Mouse (Mus musculus) frontal cortex, postnatal 10 days (tissue): Measurements from ENCODE around the gene Fbxl22.

Experiments used
- DNase-seq, 2 experiments: peaks; one replicate each; pipeline ENCODE4 v3.0.0; 2022; ENCODE audit warnings: low spot score in 2 of 2, mixed read lengths in 1 of 2

Fbxl22 gene

GRCm38 (mm10) chr9:66514256-66514770 is at the start of gene Fbxl22:
TSS of gene Fbxl22 (minus strand) at chr9:66514593.
- DNase-seq: peak in 1 of 2 experiments; percentile 57

- no peak for DNase-seq
Measured at GRCm38 (mm10) chr9:66562215-66562614, 47.8 kb upstream of the Fbxl22 start.

GRCm38 (mm10) chr9:66561496-66561895 is 47.1 kb upstream of the Fbxl22 start:
- no peak for DNase-seq

- no peak for DNase-seq
Measured at GRCm38 (mm10) chr9:66560728-66561127, 46.3 kb upstream of the Fbxl22 start.

GRCm38 (mm10) chr9:66560295-66560694 is 45.9 kb upstream of the Fbxl22 start:
- DNase-seq: peak in 1 of 2 experiments; percentile 14

GRCm38 (mm10) chr9:66558971-66559370 is 44.6 kb upstream of the Fbxl22 start:
- no peak for DNase-seq

GRCm38 (mm10) chr9:66542785-66543184 is 28.4 kb upstream of the Fbxl22 start:
- no peak for DNase-seq

GRCm38 (mm10) chr9:66521595-66521994 is 7.2 kb upstream of the Fbxl22 start:
- DNase-seq: no peak

- DNase-seq: no peak
Measured at GRCm38 (mm10) chr9:66520299-66520698, 5.9 kb upstream of the Fbxl22 start.

GRCm38 (mm10) chr9:66518901-66519300 is 4.5 kb upstream of the Fbxl22 start:
- no peak for DNase-seq

- no peak for DNase-seq
Measured at GRCm38 (mm10) chr9:66518251-66518650, 3.9 kb upstream of the Fbxl22 start.

- DNase-seq: no peak
Measured at GRCm38 (mm10) chr9:66517746-66518145, 3.4 kb upstream of the Fbxl22 start.

- DNase-seq: no peak
Measured at GRCm38 (mm10) chr9:66516296-66516940, 2.0 kb upstream of the Fbxl22 start.

- no peak for DNase-seq
Measured at GRCm38 (mm10) chr9:66515680-66516210, 1.4 kb upstream of the Fbxl22 start.

- no peak for DNase-seq
Measured at GRCm38 (mm10) chr9:66515115-66515514, 722 bp upstream of the Fbxl22 start.

- no peak for DNase-seq
Measured at GRCm38 (mm10) chr9:66513661-66514255, 635 bp downstream of the Fbxl22 start.

GRCm38 (mm10) chr9:66513150-66513549 is 1.2 kb downstream of the Fbxl22 start:
- no peak for DNase-seq

GRCm38 (mm10) chr9:66512351-66512671 is 2.1 kb downstream of the Fbxl22 start:
- peak; percentile 86 to 90 for DNase-seq

- peak; percentile 95 to 96 for DNase-seq
Measured at GRCm38 (mm10) chr9:66511580-66512350, 2.6 kb downstream of the Fbxl22 start.

- DNase-seq: peak in 1 of 2 experiments; percentile 37
Measured at GRCm38 (mm10) chr9:66510944-66511343, 3.4 kb downstream of the Fbxl22 start.

- DNase-seq: peak in 1 of 2 experiments; percentile 11
Measured at GRCm38 (mm10) chr9:66510351-66510841, 4.0 kb downstream of the Fbxl22 start.

- DNase-seq: peak in 1 of 2 experiments; percentile 16
Measured at GRCm38 (mm10) chr9:66508890-66509399, 5.4 kb downstream of the Fbxl22 start.
